Mouse (Mus musculus) thymus, adult 18-20 months (tissue): ENCODE results near the gene Uncx.
"Not testable (repeated sequence)": the region's sequence is repeated elsewhere in the genome, so short reads cannot be mapped to it uniquely, and the experiment has no call there.

Source experiments
- DNase-seq, 2 experiments: peaks; one replicate each; pipeline ENCODE4 v3.0.0; 2022; ENCODE audit warnings: mixed read lengths in 2 of 2

Gene Uncx

GRCm38 (mm10) chr5:139565462-139565861, 22.2 kb downstream of the Uncx start:
- DNase-seq, result no peak

GRCm38 (mm10) chr5:139566640-139567399, 23.5 kb downstream of the Uncx start:
- DNase-seq, result no peak

- no peak for DNase-seq
These were observed 24.8 kb downstream of the Uncx start for GRCm38 (mm10) chr5:139568079-139568478.

GRCm38 (mm10) chr5:139572526-139572925, 29.2 kb downstream of the Uncx start:
- DNase-seq, result no peak

DNA sequence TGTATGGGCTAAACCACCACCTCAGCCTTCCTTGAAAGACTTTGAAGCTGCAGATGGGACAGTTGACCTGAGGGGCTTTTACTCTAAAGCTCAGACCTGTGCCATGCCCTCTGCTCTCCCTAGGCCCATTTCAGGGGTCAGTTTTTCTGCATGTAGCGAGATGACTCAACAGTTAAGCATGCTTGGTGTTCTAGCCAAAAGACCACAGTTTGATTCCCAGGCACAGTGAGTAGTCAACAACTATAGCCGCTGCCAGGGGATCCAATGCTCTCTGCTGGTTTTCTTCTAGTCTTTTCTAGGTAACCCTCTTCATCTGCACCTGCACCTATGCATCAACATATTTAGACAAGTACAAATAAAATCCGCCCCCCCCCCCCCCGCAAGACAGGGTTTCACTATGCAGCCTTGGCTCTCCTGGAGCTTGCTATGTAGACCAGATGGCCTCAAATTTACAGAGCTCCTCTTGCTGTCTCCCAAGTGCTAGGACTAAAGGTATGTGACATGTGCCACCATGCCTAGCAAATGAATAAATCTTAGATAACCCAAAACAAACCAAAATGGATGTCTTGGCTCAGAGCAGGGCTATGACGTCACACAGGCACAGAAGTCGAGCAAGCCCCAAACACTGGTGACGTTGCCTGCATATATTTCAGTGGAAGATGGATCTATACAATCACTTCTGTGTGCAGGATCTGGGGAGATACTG, 30.5 kb downstream of the Uncx start:
- no peak for DNase-seq

DNA sequence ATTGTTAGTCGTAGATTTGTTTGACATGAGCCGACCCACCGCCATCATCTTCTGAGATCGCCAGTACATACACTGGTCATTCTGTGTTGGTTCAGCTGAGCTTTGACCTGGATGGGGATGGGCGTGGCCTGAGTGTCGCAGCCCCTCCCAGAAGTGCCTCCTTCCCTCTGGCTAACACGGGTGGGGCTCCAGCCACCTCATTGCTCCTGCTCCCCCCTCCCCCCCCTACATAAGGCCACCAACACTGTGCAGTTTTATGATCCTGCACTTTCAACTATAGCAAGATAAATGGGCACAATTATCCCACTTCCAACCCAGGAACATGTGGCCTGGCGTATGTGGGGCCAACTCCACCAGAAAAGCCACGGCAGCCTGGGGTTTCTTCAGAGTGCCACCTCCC, 31.8 kb downstream of the Uncx start:
- DNase-seq, result no peak

DNA sequence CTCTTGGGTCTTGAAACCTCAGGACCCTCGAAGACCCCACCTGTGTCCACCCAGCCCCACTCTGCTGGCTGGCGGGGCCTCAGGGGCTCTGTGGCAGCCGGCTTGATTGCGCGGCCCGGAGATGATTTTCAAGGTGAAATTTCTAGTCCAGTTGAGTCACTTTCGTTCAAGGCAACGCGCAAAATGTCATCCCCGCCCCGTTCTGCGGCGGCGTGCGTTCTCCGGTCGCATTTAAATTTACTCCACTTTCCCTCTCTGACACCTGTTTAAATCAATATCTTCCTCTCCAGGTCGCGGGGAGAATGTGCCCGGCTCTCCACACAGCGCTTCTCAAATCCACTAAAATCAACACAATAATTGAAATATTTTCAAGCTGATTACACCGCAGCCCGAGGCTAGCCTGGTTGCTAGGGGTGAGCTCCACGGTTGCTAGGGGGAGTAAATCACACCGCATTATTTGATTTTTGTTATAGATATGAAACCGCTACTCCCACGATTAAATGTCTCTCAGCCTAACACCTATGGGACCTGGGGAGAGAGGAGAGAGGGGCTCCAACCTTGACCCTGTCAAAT, 37.0 kb downstream of the Uncx start:
- no peak for DNase-seq

DNA sequence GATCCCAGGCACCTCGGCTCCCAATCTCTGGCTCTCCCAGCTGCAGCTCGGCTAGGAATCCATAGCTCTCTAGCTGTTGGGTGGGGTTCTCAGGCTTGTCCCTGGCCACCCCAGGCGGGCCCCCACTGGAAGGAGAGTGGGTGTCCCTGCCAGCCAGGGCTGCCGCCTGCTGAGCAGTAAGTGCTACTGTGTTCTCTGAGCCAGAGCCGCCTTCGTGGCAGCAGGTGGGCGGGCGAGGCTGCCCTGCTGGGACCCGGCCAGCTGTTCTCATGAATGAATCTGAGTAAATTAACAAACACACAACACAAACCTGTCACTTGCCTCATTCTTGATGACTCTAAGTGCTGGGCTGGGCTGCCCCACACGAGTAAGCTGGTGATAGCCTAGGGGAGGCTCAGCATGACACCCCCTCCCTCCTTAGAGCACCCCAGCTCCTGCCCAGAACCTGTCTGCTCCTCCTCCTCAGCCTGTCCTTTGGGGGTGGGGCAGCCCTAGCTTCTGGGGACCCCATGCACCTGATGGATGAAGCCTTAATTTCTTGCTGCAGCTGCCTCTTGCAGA, 38.1 kb downstream of the Uncx start:
- DNase-seq, result no peak

GRCm38 (mm10) chr5:139584971-139585747, 41.9 kb downstream of the Uncx start:
- no peak for DNase-seq

DNA sequence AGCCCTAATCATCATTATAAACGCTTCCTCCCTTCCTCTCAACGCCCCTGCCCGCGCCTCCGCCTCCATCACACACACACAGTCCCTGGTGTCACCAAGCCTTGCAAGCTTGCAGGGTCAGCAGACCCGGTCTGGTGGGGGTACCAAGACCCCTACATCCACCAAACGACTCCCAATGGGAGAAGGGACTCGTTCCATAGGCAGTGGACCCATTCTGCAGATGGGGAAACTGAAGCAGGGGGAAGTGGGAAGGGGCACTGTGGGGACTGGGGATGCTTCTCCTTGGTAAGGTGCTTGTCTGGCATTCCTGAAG, 42.4 kb downstream of the Uncx start:
- no peak for DNase-seq

DNA sequence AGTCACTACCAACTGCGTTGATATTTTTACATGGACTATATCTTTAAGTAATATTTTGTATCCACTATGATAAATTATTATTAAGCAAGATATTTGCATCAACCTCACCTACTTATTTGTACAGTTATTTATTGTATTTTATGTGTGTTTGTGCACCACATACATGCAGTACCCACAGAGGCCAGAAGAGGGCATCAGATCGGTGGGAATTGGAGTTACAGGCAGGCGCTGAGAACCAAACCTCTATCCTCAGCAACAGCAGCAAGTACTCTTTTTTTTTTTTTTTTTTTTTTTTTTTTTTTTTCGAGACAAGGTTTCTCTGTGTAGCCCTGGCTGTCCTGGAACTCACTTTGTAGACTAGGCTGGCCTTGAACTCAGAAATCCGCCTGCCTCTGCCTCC, 44.2 kb downstream of the Uncx start:
- DNase-seq, result not testable (repeated sequence)

GRCm38 (mm10) chr5:139590682-139591360, 47.5 kb downstream of the Uncx start:
- not testable (repeated sequence) for DNase-seq

- no peak for DNase-seq
These were observed 48.7 kb downstream of the Uncx start for GRCm38 (mm10) chr5:139592011-139592410.

- no peak for DNase-seq
These were observed 49.6 kb downstream of the Uncx start for GRCm38 (mm10) chr5:139592850-139593249.

GRCm38 (mm10) chr5:139593746-139594145, 50.5 kb downstream of the Uncx start:
- DNase-seq, result no peak

DNA sequence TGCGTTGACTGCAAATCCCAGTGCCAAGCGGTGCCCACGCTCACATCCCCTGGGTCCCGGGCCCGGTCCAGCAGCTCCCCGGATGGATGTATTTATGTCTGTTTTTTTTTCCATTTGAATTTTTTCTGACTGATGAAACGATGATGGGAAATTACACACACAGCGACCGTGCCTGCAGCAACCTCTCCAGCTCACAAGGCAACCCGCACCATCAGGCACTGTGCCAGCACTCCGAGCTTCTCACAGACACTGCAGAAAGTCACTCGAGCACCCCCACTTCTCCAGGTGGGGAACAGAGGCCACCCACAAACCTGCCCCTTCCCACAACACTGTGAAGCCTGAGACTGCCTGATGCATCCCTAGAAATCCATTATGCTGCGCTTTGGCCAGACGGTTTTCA, 51.7 kb downstream of the Uncx start:
- DNase-seq, result no peak
